Mouse (Mus musculus) testis, adult 2 months (tissue): Measurements from ENCODE around the gene Sec24c.

Source experiments
- CTCF ChIP-seq: fragments of 200-500 bp; IDR thresholded peaks from 2 replicates; pipeline ENCODE4 v1.5.1; 2012; ENCODE audit warnings: low read depth, mild to moderate bottlenecking, inconsistent platforms, low read length, moderate library complexity; ENCODE audit not compliant: control insufficient read depth, insufficient read depth, insufficient replicate concordance
- POLR2A ChIP-seq: fragments of 200-500 bp; IDR thresholded peaks from 2 replicates; pipeline ENCODE4 v1.6.1; 2012; ENCODE audit warnings: low read depth, mild to moderate bottlenecking, inconsistent platforms, low read length, moderate library complexity; ENCODE audit not compliant: control insufficient read depth

GRCm38 (mm10) chr14:20640644-20641437 lies 33.3 kb upstream of the Sec24c start, which contains the start of gene Usp54:
- no peak for TF ChIP-seq CTCF
- peak; percentile 96 for TF ChIP-seq POLR2A
